Mouse (Mus musculus) brain, adult 2 months (tissue): Measurements from ENCODE around the gene Unc50.

Experiments
- DNase-seq: peaks from one replicate; pipeline ENCODE4 v3.0.0; 2011; ENCODE audit warnings: low read depth, low spot score

Unc50 gene

GRCm38 (mm10) chr1:37448361-37449095 is 18.6 kb downstream of the Unc50 start:
- DNase-seq, result peak; percentile 60

GRCm38 (mm10) chr1:37451270-37451669 is 21.3 kb downstream of the Unc50 start:
- DNase-seq, result peak; percentile 45

- no peak for DNase-seq
These were observed 27.6 kb downstream of the Unc50 start for GRCm38 (mm10) chr1:37457546-37457945.

- no peak for DNase-seq
These were observed 35.0 kb downstream of the Unc50 start for GRCm38 (mm10) chr1:37464878-37465452.

- no peak for DNase-seq
These were observed 36.5 kb downstream of the Unc50 start for GRCm38 (mm10) chr1:37466322-37466995.

GRCm38 (mm10) chr1:37467806-37468205 is 37.9 kb downstream of the Unc50 start:
- DNase-seq, result peak; percentile 26

- DNase-seq, result no peak
These were observed 39.1 kb downstream of the Unc50 start for GRCm38 (mm10) chr1:37469007-37469406.

- DNase-seq, result peak; percentile 35
These were observed 41.5 kb downstream of the Unc50 start for GRCm38 (mm10) chr1:37471179-37472148.

- DNase-seq, result no peak
These were observed 43.3 kb downstream of the Unc50 start for GRCm38 (mm10) chr1:37473251-37473650.

GRCm38 (mm10) chr1:37474046-37474445 is 44.1 kb downstream of the Unc50 start:
- DNase-seq, result no peak

GRCm38 (mm10) chr1:37474634-37475190 is 44.8 kb downstream of the Unc50 start:
- DNase-seq, result no peak

- no peak for DNase-seq
These were observed 45.4 kb downstream of the Unc50 start for GRCm38 (mm10) chr1:37475312-37475711.

- DNase-seq, result no peak
These were observed 47.3 kb downstream of the Unc50 start for GRCm38 (mm10) chr1:37477250-37477649.

- DNase-seq, result no peak
These were observed 48.0 kb downstream of the Unc50 start for GRCm38 (mm10) chr1:37477928-37478327.

- DNase-seq, result no peak
These were observed 48.5 kb downstream of the Unc50 start for GRCm38 (mm10) chr1:37478416-37478815.

- peak; percentile 46 for DNase-seq
These were observed 49.1 kb downstream of the Unc50 start for GRCm38 (mm10) chr1:37479074-37479473.

GRCm38 (mm10) chr1:37479759-37480158 is 49.8 kb downstream of the Unc50 start:
- DNase-seq, result no peak

GRCm38 (mm10) chr1:37480731-37481130 is 50.8 kb downstream of the Unc50 start:
- no peak for DNase-seq

GRCm38 (mm10) chr1:37481331-37481730 is 51.4 kb downstream of the Unc50 start:
- no peak for DNase-seq

GRCm38 (mm10) chr1:37484612-37485011 is 54.7 kb downstream of the Unc50 start:
- DNase-seq, result no peak

- no peak for DNase-seq
These were observed 56.5 kb downstream of the Unc50 start for GRCm38 (mm10) chr1:37486439-37486838.
